Mouse (Mus musculus) intestine, embryonic 15.5 days (tissue): ENCODE measurements at regions not wholly inside any gene's neighbourhood (a gene's known extent, or its start where the extent isn't known, plus 50 kb on each side); places are given as distances from the start of the nearest gene placed in this dataset.

ENCODE experiments used
- ATAC-seq: fragments of 200-750 bp; cut with Nextera tagmentation; 2 replicates; pipeline ENCODE4 v1.8.0; 2017; ENCODE audit warnings: moderate TSS enrichment, moderate library complexity
- H3K27ac ChIP-seq: fragments of 300-500 bp; sonication (generic); 2 replicates; pipeline ENCODE4 v1.5.1; 2015; ENCODE audit warnings: mild to moderate bottlenecking, inconsistent platforms
- H3K27me3 ChIP-seq: fragments of 300-500 bp; sonication (generic); replicated peaks from 2 replicates; pipeline ENCODE4 v1.6.1; 2015; ENCODE audit warnings: inconsistent platforms
- H3K36me3 ChIP-seq: fragments of 300-500 bp; sonication (generic); 2 replicates; pipeline ENCODE4 v1.6.1; 2015; ENCODE audit warnings: inconsistent platforms
- H3K4me1 ChIP-seq: fragments of 300-500 bp; sonication (generic); replicated peaks from 2 replicates; pipeline ENCODE4 v1.6.1; 2015; ENCODE audit warnings: inconsistent platforms
- H3K4me2 ChIP-seq: fragments of 300-500 bp; sonication (generic); replicated peaks from 2 replicates; pipeline ENCODE4 v1.6.1; 2015; ENCODE audit warnings: mild to moderate bottlenecking, inconsistent platforms
- H3K4me3 ChIP-seq: fragments of 300-500 bp; sonication (generic); replicated peaks from 2 replicates; pipeline ENCODE4 v1.5.1; 2015; ENCODE audit warnings: inconsistent platforms
- H3K9ac ChIP-seq: fragments of 300-500 bp; sonication (generic); 2 replicates; pipeline ENCODE4 v1.6.1; 2015; ENCODE audit warnings: inconsistent platforms
- H3K9me3 ChIP-seq: fragments of 300-500 bp; sonication (generic); 2 replicates; pipeline ENCODE4 v1.6.1; 2016; ENCODE audit warnings: inconsistent platforms
- WGBS: fragments of 180-500 bp; shearing (Covaris S2); methylation state at CpG from one replicate; pipeline ENCODE4 v1.1.7; 2015; 5-methylcytosine and 5-hydroxymethylcytosine counted together

GRCm38 (mm10) chr2:74064369-74064768, 153.2 kb upstream of the Atp5g3 start:
- Histone ChIP-seq H3K4me3 (no peak overlapping the region), H3K9ac (no peak overlapping the region), H3K27ac (no peak overlapping the region), H3K9me3 (no peaks in the 10 kb centered on the region), H3K36me3 (no peaks in the 10 kb centered on the region), H3K4me1 (no peaks in the 10 kb centered on the region), H3K4me2 (no peak overlapping the region), H3K27me3 (no peaks in the 10 kb centered on the region)
- ATAC-seq, result no peak
- WGBS, result 76% methylated on average over 9 of the region's 9 CpGs

- H3K27ac ChIP-seq, result no peak overlapping the region
- no peak overlapping the region for H3K4me2 ChIP-seq
- H3K4me3 ChIP-seq, result no peak overlapping the region
- no peaks in the 10 kb centered on the region for H3K9me3 ChIP-seq
- H3K4me1 ChIP-seq, result no peaks in the 10 kb centered on the region
- no peak for ATAC-seq
- H3K27me3 ChIP-seq, result no peaks in the 10 kb centered on the region
- 83% methylated on average over 15 of the region's 15 CpGs for WGBS
- no peak overlapping the region for H3K9ac ChIP-seq
- H3K36me3 ChIP-seq, result no peaks in the 10 kb centered on the region
Measured at GRCm38 (mm10) chr2:74063777-74064176, 152.7 kb upstream of the Atp5g3 start.

- no peak overlapping the region for H3K4me3 ChIP-seq
- H3K27ac ChIP-seq, result no peak overlapping the region
- no peaks in the 10 kb centered on the region for H3K9me3 ChIP-seq
- no peaks in the 10 kb centered on the region for H3K27me3 ChIP-seq
- no peak overlapping the region for H3K4me2 ChIP-seq
- H3K9ac ChIP-seq, result no peak overlapping the region
- ATAC-seq, result no peak
- no peaks in the 10 kb centered on the region for H3K36me3 ChIP-seq
- no peaks in the 10 kb centered on the region for H3K4me1 ChIP-seq
- WGBS, result 68% methylated on average over 4 of the region's 4 CpGs
Measured at GRCm38 (mm10) chr2:74063302-74063701, 152.2 kb upstream of the Atp5g3 start.

GRCm38 (mm10) chr2:74042430-74042829, 131.3 kb upstream of the Atp5g3 start:
- H3K4me2 ChIP-seq, result no peak overlapping the region
- ATAC-seq, result no peak
- H3K9me3 ChIP-seq, result no peaks in the 10 kb centered on the region
- no peak overlapping the region for H3K27ac ChIP-seq
- H3K4me3 ChIP-seq, result no peak overlapping the region
- H3K36me3 ChIP-seq, result no peaks in the 10 kb centered on the region
- 74% methylated on average over 6 of the region's 6 CpGs for WGBS
- no peaks in the 10 kb centered on the region for H3K27me3 ChIP-seq
- no peak overlapping the region for H3K9ac ChIP-seq
- H3K4me1 ChIP-seq, result no peaks in the 10 kb centered on the region; the same call in 1 of the 2 replicates

- Histone ChIP-seq H3K9me3 (no peaks in the 10 kb centered on the region), H3K4me3 (no peak overlapping the region), H3K36me3 (no peaks in the 10 kb centered on the region), H3K27me3 (no peaks in the 10 kb centered on the region), H3K4me2 (no peak overlapping the region), H3K9ac (no peak overlapping the region), H3K27ac (peak overlapping the region; percentile 48; the same call in 1 of the 2 replicates), H3K4me1 (no peaks in the 10 kb centered on the region; the same call in 1 of the 2 replicates)
- ATAC-seq, result peak; percentile 83
- WGBS, result 32% methylated on average over 6 of the region's 6 CpGs
Measured at GRCm38 (mm10) chr2:74039580-74039979, 128.5 kb upstream of the Atp5g3 start.

- Histone ChIP-seq H3K36me3 (no peaks in the 10 kb centered on the region), H3K9me3 (no peaks in the 10 kb centered on the region), H3K4me1 (no peaks in the 10 kb centered on the region; the same call in 1 of the 2 replicates), H3K4me3 (no peak overlapping the region), H3K27me3 (no peaks in the 10 kb centered on the region), H3K9ac (no peak overlapping the region), H3K4me2 (no peak overlapping the region), H3K27ac (peak overlapping the region; percentile 24; the same call in 1 of the 2 replicates)
- WGBS, result 74% methylated on average over 9 of the region's 9 CpGs
- ATAC-seq, result no peak
Measured at GRCm38 (mm10) chr2:74036043-74036442, 124.9 kb upstream of the Atp5g3 start.

GRCm38 (mm10) chr2:74032177-74033021, 121.3 kb upstream of the Atp5g3 start:
- no peaks in the 10 kb centered on the region for H3K4me1 ChIP-seq
- WGBS, result 54% methylated on average over 11 of the region's 11 CpGs
- no peaks in the 10 kb centered on the region for H3K27me3 ChIP-seq
- H3K36me3 ChIP-seq, result no peaks in the 10 kb centered on the region
- no peak overlapping the region for H3K9ac ChIP-seq
- H3K9me3 ChIP-seq, result no peaks in the 10 kb centered on the region
- H3K4me2 ChIP-seq, result no peak overlapping the region
- ATAC-seq, result no peak
- H3K4me3 ChIP-seq, result no peak overlapping the region
- peak overlapping the region; percentile 41; the same call in 1 of the 2 replicates for H3K27ac ChIP-seq

- no peaks in the 10 kb centered on the region for H3K9me3 ChIP-seq
- no peaks in the 10 kb centered on the region for H3K36me3 ChIP-seq
- no peak overlapping the region for H3K4me3 ChIP-seq
- no peaks in the 10 kb centered on the region for H3K4me1 ChIP-seq
- no peak for ATAC-seq
- H3K9ac ChIP-seq, result no peak overlapping the region
- no peaks in the 10 kb centered on the region; the same call in 1 of the 2 replicates for H3K27me3 ChIP-seq
- no peak overlapping the region for H3K27ac ChIP-seq
- 85% methylated on average over 9 of the region's 9 CpGs for WGBS
- no peak overlapping the region for H3K4me2 ChIP-seq
Measured at GRCm38 (mm10) chr2:74029938-74030337, 118.8 kb upstream of the Atp5g3 start.

- Histone ChIP-seq H3K27me3 (no peaks in the 10 kb centered on the region; the same call in 1 of the 2 replicates), H3K27ac (no peak overlapping the region), H3K9ac (no peak overlapping the region), H3K4me3 (no peak overlapping the region), H3K9me3 (no peaks in the 10 kb centered on the region), H3K36me3 (no peaks in the 10 kb centered on the region), H3K4me2 (peak overlapping the region; percentile 25; the same call in 1 of the 2 replicates), H3K4me1 (no peaks in the 10 kb centered on the region)
- no peak for ATAC-seq
- 57% methylated on average over 11 of the region's 11 CpGs for WGBS
Measured at GRCm38 (mm10) chr2:74027404-74028104, 116.4 kb upstream of the Atp5g3 start.

GRCm38 (mm10) chr2:74015146-74015545, 104.0 kb upstream of the Atp5g3 start:
- H3K27me3 ChIP-seq, result no peaks in the 10 kb centered on the region
- WGBS, result 87% methylated on average over 7 of the region's 7 CpGs
- no peaks in the 10 kb centered on the region for H3K9me3 ChIP-seq
- H3K4me2 ChIP-seq, result no peak overlapping the region
- ATAC-seq, result no peak
- no peak overlapping the region for H3K9ac ChIP-seq
- H3K4me3 ChIP-seq, result no peak overlapping the region
- no peaks in the 10 kb centered on the region for H3K4me1 ChIP-seq
- H3K27ac ChIP-seq, result no peak overlapping the region
- H3K36me3 ChIP-seq, result no peaks in the 10 kb centered on the region

GRCm38 (mm10) chr2:74014201-74014600, 103.1 kb upstream of the Atp5g3 start:
- ATAC-seq, result no peak
- Histone ChIP-seq H3K27ac (no peak overlapping the region), H3K4me3 (no peak overlapping the region), H3K36me3 (no peaks in the 10 kb centered on the region), H3K4me2 (no peak overlapping the region), H3K9ac (no peak overlapping the region), H3K9me3 (no peaks in the 10 kb centered on the region), H3K4me1 (no peaks in the 10 kb centered on the region), H3K27me3 (no peaks in the 10 kb centered on the region)
- WGBS, result 92% methylated on average over 3 of the region's 3 CpGs

- Histone ChIP-seq H3K9me3 (no peaks in the 10 kb centered on the region), H3K4me2 (no peak overlapping the region), H3K27ac (no peak overlapping the region), H3K4me3 (no peak overlapping the region), H3K36me3 (no peaks in the 10 kb centered on the region), H3K27me3 (0 out of 2 replicates have a peak, but pooled peaks cover 7% of the 10 kb centered on the region), H3K4me1 (no peaks in the 10 kb centered on the region), H3K9ac (no peak overlapping the region)
- no peak for ATAC-seq
- 6% methylated on average over 2 of the region's 2 CpGs for WGBS
Measured at GRCm38 (mm10) chr2:73998531-73998930, 87.4 kb upstream of the Atp5g3 start.
